Mouse (Mus musculus) lung, postnatal 0 days (tissue): ENCODE measurements around the gene Gm9508.

Source experiments
- CTCF ChIP-seq: IDR thresholded peaks from 2 replicates; pipeline ENCODE4 v1.5.1; 2016; ENCODE audit warnings: antibody characterized with exemption, mild to moderate bottlenecking
- EP300 ChIP-seq: IDR thresholded peaks from 2 replicates; pipeline ENCODE4 v1.6.1; 2016; ENCODE audit warnings: antibody characterized with exemption, mild to moderate bottlenecking, control low read depth

- no peak for TF ChIP-seq CTCF
- TF ChIP-seq EP300 = no peak
Observed at GRCm38 (mm10) chr10:77738929-77739328, 41.9 kb upstream of the Gm9508 start.
